Mouse (Mus musculus): Measurements from ENCODE around the gene Fgfbp3. TPM values are rescaled to one million over a fixed set of nuclear protein-coding genes. Genes with fewer than 3 reads are reported as not detected.

The Fgfbp3 gene
- polyA plus RNA-seq, 2 experiments, result 4.5 to 5.7 TPM

DNA sequence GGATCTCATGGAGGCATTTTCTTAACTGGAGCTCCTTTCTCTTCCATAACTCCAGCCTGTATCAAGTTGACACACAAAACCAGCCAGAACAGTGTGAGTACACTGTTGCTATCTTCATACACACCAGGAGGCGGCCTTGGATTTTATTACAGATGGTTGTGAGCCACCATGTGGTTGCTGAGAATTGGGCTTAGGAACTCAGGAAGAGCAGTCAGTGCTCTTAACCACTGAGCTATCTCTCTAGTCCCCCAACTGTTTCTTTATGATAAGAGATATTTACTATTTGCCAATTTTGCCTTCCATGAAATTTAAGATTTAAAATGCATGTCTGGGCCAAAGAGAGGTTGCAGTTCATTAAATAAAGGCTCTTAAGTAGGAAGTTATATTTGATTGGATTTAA is 20.6 kb upstream of the Fgfbp3 start:
- WGBS, result 80% methylated on average over 1 of the region's 1 CpGs
- no peak overlapping the region for H3K9ac ChIP-seq (ENCODE audit: low read depth, low read length, severe bottlenecking)

DNA sequence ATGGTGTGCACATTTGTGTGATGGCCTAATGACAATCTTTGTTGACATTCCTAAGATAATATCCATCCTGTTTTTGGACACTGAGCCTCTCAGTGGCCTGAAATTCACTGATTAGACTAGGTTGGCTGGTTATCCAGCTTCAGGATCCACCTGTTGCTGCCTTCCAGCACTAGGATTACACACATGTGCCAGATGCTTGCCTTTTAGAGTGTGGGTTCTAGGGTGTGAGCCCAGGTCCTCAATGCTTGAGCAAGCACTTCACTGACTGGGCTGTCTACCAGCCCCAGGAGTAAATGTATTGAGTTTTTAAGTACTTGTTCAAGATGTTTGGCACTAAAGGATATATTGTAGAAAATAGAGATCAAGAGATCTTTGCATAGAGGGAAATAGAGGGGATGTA is 18.6 kb upstream of the Fgfbp3 start:
- DNase-seq (ENCODE audit: low spot score), result no peak
- Histone ChIP-seq H3K4me1 (ENCODE audit: control insufficient read depth, insufficient read depth, low read length) (no peaks in the 10 kb centered on the region), H3K27me3 (ENCODE audit: control insufficient read depth, insufficient read depth, low read length) (no peaks in the 10 kb centered on the region), H3K27ac (replicated peaks; ENCODE audit: low read depth, low read length) (no peak overlapping the region), H3K36me3 (ENCODE audit: control insufficient read depth, insufficient read depth, low read length) (no peaks in the 10 kb centered on the region), H3K4me2 (replicated peaks; ENCODE audit: low read depth, low read length, severe bottlenecking) (no peak overlapping the region), H3K4me3 (replicated peaks; ENCODE audit: low read length) (no peak overlapping the region), H3K9ac (ENCODE audit: low read depth, low read length, severe bottlenecking) (no peak overlapping the region), H3K9me3 (ENCODE audit: control insufficient read depth, low read length) (no peaks in the 10 kb centered on the region)
- TF ChIP-seq POLR2A (IDR thresholded peaks at IDR 0.05; ENCODE audit: borderline replicate concordance, extremely low read depth, insufficient read depth, insufficient read length), result no peak
- ATAC-seq (ENCODE audit: low FRiP score, low read depth), result no peak

More for the DNA sequence above, 20.6 kb upstream of the Fgfbp3 start:
- no peak overlapping the region for H3K4me2 ChIP-seq (replicated peaks; ENCODE audit: low read depth, low read length, severe bottlenecking)
- no peaks in the 10 kb centered on the region for H3K4me1 ChIP-seq (ENCODE audit: control insufficient read depth, insufficient read depth, low read length)
- no peak overlapping the region for H3K27ac ChIP-seq (replicated peaks; ENCODE audit: low read depth, low read length)
- H3K36me3 ChIP-seq (ENCODE audit: control insufficient read depth, insufficient read depth, low read length), result no peaks in the 10 kb centered on the region
- no peaks in the 10 kb centered on the region for H3K9me3 ChIP-seq (ENCODE audit: control insufficient read depth, low read length)
- H3K27me3 ChIP-seq (ENCODE audit: control insufficient read depth, insufficient read depth, low read length), result no peaks in the 10 kb centered on the region
- no peak for TF ChIP-seq POLR2A (IDR thresholded peaks at IDR 0.05; ENCODE audit: borderline replicate concordance, extremely low read depth, insufficient read depth, insufficient read length)
- DNase-seq (ENCODE audit: low spot score) (no peak), ATAC-seq (ENCODE audit: low FRiP score, low read depth) (no peak)
- H3K4me3 ChIP-seq (replicated peaks; ENCODE audit: low read length), result no peak overlapping the region

DNA sequence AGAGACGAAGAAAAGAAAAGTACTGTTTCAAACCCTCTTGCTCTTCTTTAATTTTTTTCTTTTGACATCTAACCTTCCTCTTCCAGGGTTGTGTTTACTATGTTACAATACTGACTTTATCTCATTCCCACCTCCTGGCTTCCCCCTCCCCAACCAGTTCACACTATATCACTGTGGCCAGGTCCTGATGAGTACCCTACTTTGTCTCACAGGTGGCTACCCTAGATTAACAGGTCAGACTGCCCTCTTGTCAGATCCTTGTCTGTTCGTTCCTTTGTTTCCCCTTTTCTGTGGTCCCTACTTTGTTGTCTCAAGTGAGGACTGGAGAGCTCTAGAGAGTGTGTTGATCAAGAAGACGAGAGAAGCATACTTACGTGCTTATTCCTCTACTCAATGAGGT is 16.9 kb upstream of the Fgfbp3 start:
- Histone ChIP-seq H3K4me2 (replicated peaks; ENCODE audit: low read depth, low read length, severe bottlenecking) (no peak overlapping the region), H3K9me3 (ENCODE audit: control insufficient read depth, low read length) (no peaks in the 10 kb centered on the region), H3K27me3 (ENCODE audit: control insufficient read depth, insufficient read depth, low read length) (no peaks in the 10 kb centered on the region), H3K4me1 (ENCODE audit: control insufficient read depth, insufficient read depth, low read length) (no peaks in the 10 kb centered on the region), H3K4me3 (replicated peaks; ENCODE audit: low read length) (no peak overlapping the region), H3K27ac (replicated peaks; ENCODE audit: low read depth, low read length) (no peak overlapping the region), H3K36me3 (ENCODE audit: control insufficient read depth, insufficient read depth, low read length) (no peaks in the 10 kb centered on the region), H3K9ac (ENCODE audit: low read depth, low read length, severe bottlenecking) (no peak overlapping the region)
- DNase-seq (ENCODE audit: low spot score) (no peak), ATAC-seq (ENCODE audit: low FRiP score, low read depth) (no peak)
- no peak for TF ChIP-seq POLR2A (IDR thresholded peaks at IDR 0.05; ENCODE audit: borderline replicate concordance, extremely low read depth, insufficient read depth, insufficient read length)
- WGBS, result 92% methylated on average over 4 of the region's 4 CpGs

DNA sequence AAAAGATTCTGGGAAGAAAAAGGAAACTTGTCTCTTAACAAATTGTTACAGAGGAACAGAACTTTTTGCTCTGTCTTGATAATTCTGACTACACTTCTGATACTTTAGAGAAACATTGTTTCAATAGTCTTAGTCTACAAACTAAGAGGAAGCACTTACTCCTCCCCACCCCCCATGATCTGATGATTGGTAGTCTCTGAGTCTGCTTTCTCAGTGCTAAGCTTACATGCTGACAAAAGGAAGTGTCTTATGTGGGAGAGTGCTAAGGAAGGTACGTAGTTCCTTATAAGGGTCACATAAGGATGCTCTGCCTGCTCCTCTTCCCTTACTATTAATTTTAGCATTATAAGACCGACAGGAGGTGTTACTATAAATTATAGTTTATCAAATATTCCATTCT is 13.2 kb upstream of the Fgfbp3 start:
- Histone ChIP-seq H3K9ac (ENCODE audit: low read depth, low read length, severe bottlenecking) (no peak overlapping the region), H3K4me1 (ENCODE audit: control insufficient read depth, insufficient read depth, low read length) (no peaks in the 10 kb centered on the region), H3K27me3 (ENCODE audit: control insufficient read depth, insufficient read depth, low read length) (no peaks in the 10 kb centered on the region), H3K9me3 (ENCODE audit: control insufficient read depth, low read length) (no peaks in the 10 kb centered on the region), H3K27ac (replicated peaks; ENCODE audit: low read depth, low read length) (no peak overlapping the region), H3K36me3 (ENCODE audit: control insufficient read depth, insufficient read depth, low read length) (no peaks in the 10 kb centered on the region), H3K4me2 (replicated peaks; ENCODE audit: low read depth, low read length, severe bottlenecking) (no peak overlapping the region), H3K4me3 (replicated peaks; ENCODE audit: low read length) (no peak overlapping the region)
- ATAC-seq (ENCODE audit: low FRiP score, low read depth) (no peak), DNase-seq (ENCODE audit: low spot score) (no peak)
- no peak for TF ChIP-seq POLR2A (IDR thresholded peaks at IDR 0.05; ENCODE audit: borderline replicate concordance, extremely low read depth, insufficient read depth, insufficient read length)
- WGBS, result 90% methylated on average over 2 of the region's 2 CpGs

DNA sequence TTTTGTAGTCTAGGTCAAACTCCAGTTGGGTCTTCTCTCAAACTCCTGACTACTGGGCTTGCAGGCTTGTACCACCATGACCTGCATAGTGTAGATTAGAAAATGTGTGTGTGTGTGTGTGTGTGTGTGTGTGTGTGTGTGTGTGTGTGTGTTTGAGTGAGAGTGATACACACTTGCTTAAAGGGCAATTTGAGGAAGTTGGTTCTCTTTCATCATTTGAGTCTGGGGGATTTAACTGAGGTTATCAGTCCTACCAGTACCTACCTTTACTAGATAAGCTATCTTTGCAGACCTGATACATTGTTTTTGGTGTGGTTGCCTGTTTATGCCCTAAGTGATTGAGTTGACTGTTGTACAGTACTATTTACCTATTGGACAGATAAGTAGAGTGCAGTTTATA is 12.7 kb upstream of the Fgfbp3 start:
- ATAC-seq (ENCODE audit: low FRiP score, low read depth) (no peak), DNase-seq (ENCODE audit: low spot score) (no peak)
- Histone ChIP-seq H3K36me3 (ENCODE audit: control insufficient read depth, insufficient read depth, low read length) (no peaks in the 10 kb centered on the region), H3K4me3 (replicated peaks; ENCODE audit: low read length) (no peak overlapping the region), H3K4me1 (ENCODE audit: control insufficient read depth, insufficient read depth, low read length) (0 out of 2 replicates have a peak, but pooled peaks cover 4% of the 10 kb centered on the region), H3K27me3 (ENCODE audit: control insufficient read depth, insufficient read depth, low read length) (no peaks in the 10 kb centered on the region), H3K27ac (replicated peaks; ENCODE audit: low read depth, low read length) (no peak overlapping the region), H3K9ac (ENCODE audit: low read depth, low read length, severe bottlenecking) (no peak overlapping the region), H3K9me3 (ENCODE audit: control insufficient read depth, low read length) (no peaks in the 10 kb centered on the region), H3K4me2 (replicated peaks; ENCODE audit: low read depth, low read length, severe bottlenecking) (no peak overlapping the region)
- TF ChIP-seq POLR2A (IDR thresholded peaks at IDR 0.05; ENCODE audit: borderline replicate concordance, extremely low read depth, insufficient read depth, insufficient read length), result no peak

GRCm38 (mm10) chr19:36929816-36930215 is 10.4 kb upstream of the Fgfbp3 start:
- Histone ChIP-seq H3K4me2 (replicated peaks; ENCODE audit: low read depth, low read length, severe bottlenecking) (no peak overlapping the region), H3K9me3 (ENCODE audit: control insufficient read depth, low read length) (no peaks in the 10 kb centered on the region), H3K4me3 (replicated peaks; ENCODE audit: low read length) (no peak overlapping the region), H3K4me1 (ENCODE audit: control insufficient read depth, insufficient read depth, low read length) (peaks cover 7% of the 10 kb centered on the region; the same call in 1 of the 2 replicates), H3K9ac (ENCODE audit: low read depth, low read length, severe bottlenecking) (no peak overlapping the region), H3K27ac (replicated peaks; ENCODE audit: low read depth, low read length) (no peak overlapping the region), H3K27me3 (ENCODE audit: control insufficient read depth, insufficient read depth, low read length) (no peaks in the 10 kb centered on the region), H3K36me3 (ENCODE audit: control insufficient read depth, insufficient read depth, low read length) (no peaks in the 10 kb centered on the region)
- no peak for ATAC-seq (ENCODE audit: low FRiP score, low read depth)
- TF ChIP-seq POLR2A (IDR thresholded peaks at IDR 0.05; ENCODE audit: borderline replicate concordance, extremely low read depth, insufficient read depth, insufficient read length), result no peak
- DNase-seq (ENCODE audit: low spot score), result no peak
